Mouse (Mus musculus): ENCODE data around the gene Sel1l.
A peak's percentile ranks its signal among the peaks of the same experiment; 100 is the strongest.

The Sel1l gene

DNA sequence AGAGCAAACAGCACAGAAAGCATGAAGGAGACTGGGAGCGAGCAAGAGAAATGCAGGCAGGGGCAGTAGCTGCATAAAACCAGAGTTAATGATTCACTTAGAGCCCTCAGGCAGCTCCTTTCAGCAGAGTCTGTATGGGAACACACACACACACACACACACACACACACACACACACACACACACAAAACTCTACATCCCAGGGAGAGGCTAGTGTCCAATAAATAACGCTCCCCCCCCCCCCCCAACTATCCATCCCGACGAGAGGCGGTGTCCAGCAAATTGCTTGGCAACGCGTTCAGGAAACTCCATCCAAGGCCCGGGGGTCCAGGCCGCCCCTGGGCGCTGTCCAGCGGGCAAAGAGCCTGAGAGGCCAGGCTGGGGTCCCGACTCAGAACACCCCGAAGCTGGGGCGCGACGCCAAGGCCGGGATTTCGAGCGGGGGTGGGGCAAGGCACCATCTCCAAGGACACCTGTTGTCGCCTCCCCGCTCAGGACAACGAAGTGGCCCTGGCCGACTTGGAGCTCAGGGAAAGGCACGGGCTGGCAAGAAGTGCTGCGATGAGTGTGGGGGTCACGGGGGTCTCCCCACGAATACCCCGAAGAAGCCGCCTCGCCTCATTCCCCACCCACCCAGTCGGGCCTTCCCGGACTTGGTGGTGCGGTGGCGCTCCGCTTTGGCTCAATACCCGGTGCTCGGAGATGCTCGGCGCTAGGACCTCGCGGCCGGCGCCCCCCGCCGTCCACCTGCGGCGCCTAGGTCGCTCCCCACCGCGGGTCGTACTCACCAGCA, 70.5 kb downstream of the Sel1l start:
- DNase-seq (ENCODE audit: low read depth, low spot score), result no peak
- H3K36me3 ChIP-seq (ENCODE audit: control insufficient read depth, insufficient read depth, low read length, poor library complexity, severe bottlenecking), result no peaks in the 10 kb centered on the region
- no peaks in the 10 kb centered on the region; the same call in 1 of the 2 replicates for H3K27me3 ChIP-seq (ENCODE audit: control insufficient read depth, insufficient read depth, low read length, poor library complexity, severe bottlenecking)

DNA sequence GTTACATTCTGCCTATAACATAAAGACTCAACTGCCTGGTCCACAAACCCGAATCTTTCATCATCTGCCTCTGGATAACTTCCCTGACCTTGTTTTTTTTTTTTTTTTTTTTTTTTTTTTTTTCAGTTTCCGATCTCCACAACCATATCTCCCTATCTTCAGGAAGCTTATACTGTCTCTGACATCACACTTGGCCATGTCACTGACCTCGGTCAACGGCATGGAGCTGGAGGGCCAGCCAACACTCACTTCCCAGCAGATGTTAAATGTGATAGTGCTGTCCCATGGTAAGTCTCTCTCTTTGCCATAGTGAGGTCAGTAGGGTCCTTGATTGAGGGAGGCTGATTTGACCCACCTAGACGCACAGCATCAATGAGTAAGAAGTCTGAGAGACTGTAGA, 72.6 kb downstream of the Sel1l start:
- Histone ChIP-seq H3K36me3 (ENCODE audit: control insufficient read depth, insufficient read depth, low read length, poor library complexity, severe bottlenecking) (no peaks in the 10 kb centered on the region), H3K27me3 (ENCODE audit: control insufficient read depth, insufficient read depth, low read length, poor library complexity, severe bottlenecking) (no peaks in the 10 kb centered on the region; the same call in 1 of the 2 replicates)
- DNase-seq (ENCODE audit: low read depth, low spot score), result no peak

DNA sequence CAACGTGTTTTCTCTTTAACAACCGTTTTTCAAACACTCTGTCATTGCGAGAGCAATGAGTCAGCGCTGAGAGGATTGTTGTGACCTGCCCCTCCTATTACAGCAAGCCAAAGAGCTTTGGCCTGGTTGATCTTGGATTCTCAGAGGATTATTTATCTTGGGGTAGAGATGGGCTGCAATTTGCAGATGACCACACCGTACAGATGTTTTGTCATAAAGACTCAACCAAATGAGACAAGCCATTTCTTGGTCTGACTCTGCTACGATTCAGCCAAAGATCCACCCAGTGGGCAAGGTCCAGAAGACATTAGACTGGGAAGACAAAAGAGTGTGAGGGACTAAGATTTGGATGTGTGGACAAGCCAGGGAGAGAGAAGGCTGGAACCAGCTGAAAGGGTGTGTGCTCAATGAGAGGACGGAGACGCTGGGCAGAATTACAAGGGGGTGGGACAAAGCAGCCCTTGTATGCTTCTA, 74.1 kb downstream of the Sel1l start:
- no peak for DNase-seq (ENCODE audit: low read depth, low spot score)
- Histone ChIP-seq H3K36me3 (ENCODE audit: control insufficient read depth, insufficient read depth, low read length, poor library complexity, severe bottlenecking) (no peaks in the 10 kb centered on the region), H3K27me3 (ENCODE audit: control insufficient read depth, insufficient read depth, low read length, poor library complexity, severe bottlenecking) (no peaks in the 10 kb centered on the region; the same call in 1 of the 2 replicates)

DNA sequence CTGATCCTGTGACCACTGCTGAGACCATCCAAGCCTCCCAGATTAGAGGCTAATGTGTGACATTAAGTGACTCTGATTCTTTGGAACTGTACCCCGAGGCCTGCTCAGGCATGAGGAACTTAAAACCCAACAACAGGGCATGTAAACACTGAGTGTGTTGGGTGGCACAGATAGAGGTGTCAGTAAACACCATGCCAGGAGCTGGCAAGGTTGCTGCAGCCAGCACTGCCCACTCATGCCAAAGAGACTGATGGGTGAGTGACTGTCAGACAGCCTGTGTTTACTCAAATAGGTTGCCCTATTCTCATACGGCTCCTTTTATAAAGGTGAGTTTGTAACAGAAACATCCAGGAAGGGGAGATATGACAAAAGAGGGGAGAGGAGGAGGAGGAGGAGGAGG, 80.1 kb downstream of the Sel1l start:
- DNase-seq (ENCODE audit: low read depth, low spot score), result no peak
- Histone ChIP-seq H3K27me3 (ENCODE audit: control insufficient read depth, insufficient read depth, low read length, poor library complexity, severe bottlenecking) (no peaks in the 10 kb centered on the region), H3K36me3 (ENCODE audit: control insufficient read depth, insufficient read depth, low read length, poor library complexity, severe bottlenecking) (no peaks in the 10 kb centered on the region)

DNA sequence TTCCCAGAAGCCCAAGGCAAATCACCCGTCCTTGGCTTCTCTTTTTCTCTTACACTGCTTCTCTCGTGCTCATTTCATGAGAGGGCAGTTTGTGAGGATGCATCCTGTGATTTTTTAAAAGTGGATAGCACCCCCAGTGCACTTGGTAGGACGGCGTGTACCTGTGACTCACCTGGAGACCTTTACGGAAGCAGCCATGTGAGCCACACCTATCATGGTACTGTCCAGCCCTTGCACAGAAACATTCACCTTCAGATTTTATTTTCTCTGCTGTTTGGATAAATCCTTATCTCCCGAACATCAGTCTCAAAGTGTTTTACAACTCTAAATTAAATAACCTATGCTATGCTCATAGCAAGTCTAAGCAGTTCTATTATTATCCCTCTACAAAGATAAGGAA, 80.8 kb downstream of the Sel1l start:
- DNase-seq (ENCODE audit: low read depth, low spot score), result no peak
- Histone ChIP-seq H3K27me3 (ENCODE audit: control insufficient read depth, insufficient read depth, low read length, poor library complexity, severe bottlenecking) (no peaks in the 10 kb centered on the region), H3K36me3 (ENCODE audit: control insufficient read depth, insufficient read depth, low read length, poor library complexity, severe bottlenecking) (no peaks in the 10 kb centered on the region)

DNA sequence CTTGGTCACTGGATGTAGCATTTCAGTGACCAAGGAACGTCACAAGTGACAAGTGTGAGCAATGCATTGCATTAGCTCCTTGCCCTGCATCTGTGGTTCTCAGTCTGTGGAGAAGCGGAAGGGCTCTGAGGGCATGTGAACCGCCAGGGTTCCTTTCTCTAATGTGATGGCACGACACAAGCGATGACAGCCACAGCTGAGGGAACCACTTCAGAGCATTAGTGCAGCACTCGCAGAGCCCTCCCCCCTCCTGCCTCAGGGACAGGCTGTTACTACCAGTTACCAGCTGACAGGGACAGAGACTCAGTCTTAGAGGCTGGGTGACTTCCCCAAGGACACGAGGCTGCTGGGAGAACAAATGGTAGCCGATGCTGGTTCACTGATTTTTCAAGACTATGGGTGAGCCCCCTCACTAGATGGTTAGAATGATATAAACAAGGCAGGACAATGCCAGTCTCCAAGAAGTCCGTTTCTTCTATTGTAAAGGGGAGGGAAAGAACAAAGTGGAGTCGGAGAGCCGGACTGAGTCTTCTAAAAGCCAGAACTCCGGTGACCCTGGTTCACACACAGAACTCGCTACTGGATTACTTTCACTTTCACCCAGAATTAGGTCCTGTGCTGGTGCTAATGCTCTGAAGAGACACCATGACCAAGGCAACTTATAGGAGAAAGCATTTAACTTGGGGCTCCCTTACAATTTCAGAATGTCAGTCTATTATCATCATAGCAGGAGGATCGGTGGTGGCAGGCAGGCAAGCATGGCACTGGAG, 82.4 kb downstream of the Sel1l start:
- peak; percentile 74 for DNase-seq (ENCODE audit: low read depth, low spot score)
- Histone ChIP-seq H3K27me3 (ENCODE audit: control insufficient read depth, insufficient read depth, low read length, poor library complexity, severe bottlenecking) (no peaks in the 10 kb centered on the region), H3K36me3 (ENCODE audit: control insufficient read depth, insufficient read depth, low read length, poor library complexity, severe bottlenecking) (no peaks in the 10 kb centered on the region)

DNA sequence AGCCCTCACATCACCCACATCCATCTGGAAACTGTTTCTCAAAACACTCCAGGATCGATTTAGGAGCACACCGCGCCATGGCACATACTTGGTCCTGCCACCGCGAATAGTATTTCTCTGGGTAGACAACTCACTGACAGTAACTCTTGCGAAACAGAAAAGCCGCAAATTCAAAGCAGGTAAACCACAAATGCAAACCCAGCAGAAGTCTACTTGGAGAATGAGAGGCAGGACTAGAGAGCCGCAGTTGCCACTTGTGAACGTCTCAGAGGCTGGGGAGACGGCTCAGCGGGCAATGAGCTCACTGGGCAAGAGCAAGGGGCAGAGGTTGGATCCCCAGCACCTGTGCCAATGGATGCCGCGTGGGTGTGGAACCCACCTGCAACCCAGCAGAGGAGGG, 83.5 kb downstream of the Sel1l start:
- H3K27me3 ChIP-seq (ENCODE audit: control insufficient read depth, insufficient read depth, low read length, poor library complexity, severe bottlenecking), result no peaks in the 10 kb centered on the region
- DNase-seq (ENCODE audit: low read depth, low spot score), result peak; percentile 87
- no peaks in the 10 kb centered on the region for H3K36me3 ChIP-seq (ENCODE audit: control insufficient read depth, insufficient read depth, low read length, poor library complexity, severe bottlenecking)

DNA sequence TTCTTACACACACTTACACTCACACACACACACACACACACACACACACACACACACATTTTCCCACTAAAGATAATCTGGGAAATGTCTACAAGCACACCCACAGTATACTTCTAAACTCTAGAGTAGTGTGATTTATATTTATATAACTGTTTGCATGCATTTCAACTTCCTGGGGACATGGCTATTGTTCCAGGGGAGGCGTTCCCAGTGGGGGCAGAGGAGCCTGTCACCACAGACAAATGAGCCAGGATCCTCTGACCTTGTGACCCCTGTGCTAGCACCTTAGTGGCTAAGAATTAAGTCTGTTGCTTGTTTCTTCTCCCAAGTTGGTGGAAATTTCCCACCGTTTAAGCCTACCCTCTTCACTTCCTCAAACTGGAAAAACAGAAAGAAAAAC, 83.9 kb downstream of the Sel1l start:
- H3K36me3 ChIP-seq (ENCODE audit: control insufficient read depth, insufficient read depth, low read length, poor library complexity, severe bottlenecking), result no peaks in the 10 kb centered on the region
- H3K27me3 ChIP-seq (ENCODE audit: control insufficient read depth, insufficient read depth, low read length, poor library complexity, severe bottlenecking), result no peaks in the 10 kb centered on the region
- no peak for DNase-seq (ENCODE audit: low read depth, low spot score)

DNA sequence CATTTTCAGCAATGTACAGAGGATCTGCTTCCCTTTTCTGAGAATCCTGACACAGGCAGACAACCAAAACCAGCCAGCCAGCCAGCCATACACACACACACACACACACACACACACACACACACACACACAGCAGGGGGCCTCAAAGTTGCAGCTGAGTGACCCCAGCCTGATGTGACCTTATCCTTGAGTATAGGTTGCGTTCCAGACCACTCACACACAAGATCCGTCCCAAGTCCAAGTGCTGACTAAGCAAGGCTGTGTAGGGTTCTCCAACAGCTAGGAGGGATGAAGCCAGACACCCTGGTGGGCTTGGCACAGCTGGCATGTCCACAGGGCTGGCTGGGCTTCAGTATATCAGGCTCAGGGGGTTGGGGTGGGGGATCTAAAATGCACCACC, 84.5 kb downstream of the Sel1l start:
- no peak for DNase-seq (ENCODE audit: low read depth, low spot score)

DNA sequence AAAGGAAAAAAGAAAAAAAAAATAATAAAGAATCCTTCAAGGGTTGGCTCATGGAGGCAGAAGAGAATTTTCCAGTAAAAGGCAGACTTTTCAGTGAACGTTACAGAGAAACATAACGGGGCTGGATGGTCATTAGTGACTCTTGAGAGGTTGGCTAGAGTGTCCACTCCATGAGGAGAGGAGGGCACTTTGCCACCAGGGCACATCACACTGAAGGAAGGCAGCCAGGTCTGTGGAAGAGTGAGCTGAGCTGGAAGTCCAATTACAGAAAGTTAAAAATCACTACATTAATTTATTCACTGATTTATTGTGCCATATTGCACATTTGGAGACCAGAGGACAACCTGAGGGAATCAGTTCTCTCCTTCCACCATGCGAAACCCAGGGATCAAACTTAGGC, 89.1 kb downstream of the Sel1l start:
- DNase-seq (ENCODE audit: low read depth, low spot score), result no peak
- H3K27me3 ChIP-seq (ENCODE audit: control insufficient read depth, insufficient read depth, low read length, poor library complexity, severe bottlenecking), result no peaks in the 10 kb centered on the region
- no peaks in the 10 kb centered on the region for H3K36me3 ChIP-seq (ENCODE audit: control insufficient read depth, insufficient read depth, low read length, poor library complexity, severe bottlenecking)

More for the DNA sequence above, 84.5 kb downstream of the Sel1l start:
- Histone ChIP-seq H3K27me3 (ENCODE audit: control insufficient read depth, insufficient read depth, low read length, poor library complexity, severe bottlenecking) (no peaks in the 10 kb centered on the region), H3K36me3 (ENCODE audit: control insufficient read depth, insufficient read depth, low read length, poor library complexity, severe bottlenecking) (no peaks in the 10 kb centered on the region)

DNA sequence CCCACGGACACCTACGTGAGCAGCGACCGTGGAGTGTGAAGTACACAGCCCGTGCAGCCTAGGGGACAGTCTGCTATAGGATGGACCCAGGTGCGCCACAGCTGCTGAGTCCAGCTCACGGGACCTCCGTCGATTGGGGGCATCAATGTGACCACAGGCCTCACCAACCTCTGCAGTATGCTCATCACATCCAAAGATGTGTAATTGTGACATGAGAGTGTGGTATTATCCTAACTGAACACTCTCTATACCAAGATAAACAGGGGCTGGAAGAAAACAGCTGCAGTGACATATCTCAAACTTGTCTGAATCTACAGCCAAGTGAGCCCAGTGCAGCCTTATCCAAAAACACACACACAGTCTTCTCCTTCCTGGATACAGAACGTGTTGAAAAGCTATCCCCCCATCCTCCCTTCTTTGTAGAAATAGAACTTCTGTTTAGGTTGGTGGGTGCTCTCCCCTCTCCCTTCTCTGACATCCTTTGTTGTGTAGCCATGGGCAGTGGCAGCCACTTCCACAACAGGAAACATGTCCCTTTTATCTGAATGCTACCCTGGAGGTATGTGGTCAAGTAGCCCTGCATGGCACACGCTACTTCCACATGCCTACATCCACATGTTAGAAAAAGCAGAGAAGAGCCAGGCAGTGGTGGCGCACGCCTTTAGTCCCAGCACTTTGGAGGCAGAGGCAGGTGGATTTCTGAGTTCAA, 90.9 kb downstream of the Sel1l start:
- no peaks in the 10 kb centered on the region for H3K27me3 ChIP-seq (ENCODE audit: control insufficient read depth, insufficient read depth, low read length, poor library complexity, severe bottlenecking)
- H3K36me3 ChIP-seq (ENCODE audit: control insufficient read depth, insufficient read depth, low read length, poor library complexity, severe bottlenecking), result no peaks in the 10 kb centered on the region
- no peak for DNase-seq (ENCODE audit: low read depth, low spot score)

DNA sequence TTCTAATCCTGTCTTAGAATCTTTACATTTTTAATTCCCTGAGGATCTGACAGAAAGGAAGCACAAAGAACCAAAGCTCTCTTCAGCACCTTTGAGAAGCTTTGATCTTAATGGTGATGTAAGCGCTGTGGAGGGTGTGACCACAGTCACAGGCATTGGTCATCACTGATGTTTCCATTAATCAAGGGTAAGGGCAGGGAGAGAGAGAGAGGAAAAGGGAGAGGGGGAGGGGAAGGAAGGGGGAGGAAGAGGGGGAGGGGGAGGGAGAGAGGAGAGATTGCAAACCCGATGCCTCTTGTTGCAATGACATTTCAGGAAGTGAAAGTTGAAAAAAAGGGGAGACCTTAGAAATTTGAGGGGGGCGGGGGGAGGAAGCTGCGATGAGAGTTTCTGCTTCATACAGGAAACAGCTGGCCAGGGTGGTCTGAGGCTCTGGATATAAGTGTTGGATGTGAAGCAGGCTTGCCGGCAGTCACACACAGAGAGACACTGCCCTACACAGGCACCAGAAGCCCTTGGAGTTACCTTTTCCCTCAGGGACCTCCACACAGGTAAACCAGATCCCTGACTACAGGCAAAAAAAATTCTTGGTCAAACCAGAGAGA, 92.3 kb downstream of the Sel1l start:
- peak; percentile 76 for DNase-seq (ENCODE audit: low read depth, low spot score)
- Histone ChIP-seq H3K36me3 (ENCODE audit: control insufficient read depth, insufficient read depth, low read length, poor library complexity, severe bottlenecking) (no peaks in the 10 kb centered on the region), H3K27me3 (ENCODE audit: control insufficient read depth, insufficient read depth, low read length, poor library complexity, severe bottlenecking) (no peaks in the 10 kb centered on the region)
